Mouse (Mus musculus) spleen, postnatal 10 days (tissue): ENCODE measurements around the gene Top3a.
A peak's percentile ranks its signal among the peaks of the same experiment; 100 is the strongest.

Experiments
- DNase-seq, 2 experiments: peaks; one replicate each; pipeline ENCODE4 v3.0.0; 2021 to 2022; ENCODE audit warnings: low spot score in 2 of 2

Top3a gene

DNA sequence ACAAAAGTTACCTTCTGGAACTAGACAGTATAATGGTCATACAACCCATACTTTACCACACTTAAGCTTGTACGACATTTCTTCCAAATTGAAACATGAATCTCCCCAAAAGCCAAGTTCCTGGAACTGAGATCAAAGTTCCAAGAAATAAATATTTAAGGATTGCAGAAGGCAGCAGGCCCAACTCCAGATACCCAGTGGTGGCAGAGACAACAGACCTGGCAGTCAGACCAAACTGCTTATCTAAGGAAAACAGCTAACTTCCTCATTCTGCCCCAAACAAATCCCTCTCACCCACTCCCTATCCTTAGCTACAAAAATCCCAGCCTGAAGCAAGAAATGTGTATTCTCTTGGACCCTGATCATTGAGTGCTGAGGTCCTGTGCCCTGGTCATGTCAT lies 2.3 kb downstream of the Top3a start:
- no peak for DNase-seq

DNA sequence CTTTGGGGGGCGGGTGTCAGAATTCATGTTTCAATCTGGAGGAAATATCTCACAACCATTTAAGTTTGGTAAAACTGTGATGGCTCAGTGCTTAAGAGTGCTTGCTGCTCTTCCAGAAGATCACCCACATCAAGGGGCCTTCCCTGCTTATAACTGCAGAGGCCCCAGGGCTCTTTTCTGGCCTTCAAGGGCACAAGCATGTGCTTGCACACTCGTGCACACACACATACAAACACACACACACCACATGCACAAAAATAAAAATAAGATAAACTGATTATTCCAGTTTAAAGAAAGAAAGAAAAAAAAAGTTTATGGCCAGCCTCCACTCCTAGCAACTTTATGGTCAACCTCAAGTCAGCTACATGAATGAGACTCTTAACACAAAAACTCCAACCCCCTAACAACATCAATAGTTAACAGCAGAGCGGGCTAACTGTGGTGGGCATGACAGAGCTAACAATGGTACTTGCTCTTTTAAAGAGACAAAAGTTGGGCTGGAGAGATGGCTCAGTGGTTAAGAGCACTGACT lies 2.9 kb downstream of the Top3a start:
- DNase-seq: no peak

DNA sequence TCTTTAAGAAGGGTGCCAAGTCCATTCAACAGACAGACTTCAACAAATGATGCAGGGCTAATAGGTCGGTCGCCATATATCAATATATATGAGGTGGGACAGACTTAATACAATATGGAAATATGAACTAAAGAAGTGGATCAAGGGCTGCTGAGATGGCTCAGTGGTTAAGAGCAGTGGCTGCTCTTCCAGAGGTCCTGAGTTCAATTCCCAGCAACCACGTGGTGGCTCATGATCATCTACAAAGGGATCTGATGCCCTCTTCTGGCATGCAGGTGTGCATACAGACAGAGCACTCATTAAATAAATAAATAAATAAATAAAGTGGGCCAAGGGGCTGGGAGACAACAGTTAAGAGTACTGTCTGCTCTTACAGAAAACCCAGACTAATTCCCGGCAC lies 5.0 kb downstream of the Top3a start:
- no peak for DNase-seq

DNA sequence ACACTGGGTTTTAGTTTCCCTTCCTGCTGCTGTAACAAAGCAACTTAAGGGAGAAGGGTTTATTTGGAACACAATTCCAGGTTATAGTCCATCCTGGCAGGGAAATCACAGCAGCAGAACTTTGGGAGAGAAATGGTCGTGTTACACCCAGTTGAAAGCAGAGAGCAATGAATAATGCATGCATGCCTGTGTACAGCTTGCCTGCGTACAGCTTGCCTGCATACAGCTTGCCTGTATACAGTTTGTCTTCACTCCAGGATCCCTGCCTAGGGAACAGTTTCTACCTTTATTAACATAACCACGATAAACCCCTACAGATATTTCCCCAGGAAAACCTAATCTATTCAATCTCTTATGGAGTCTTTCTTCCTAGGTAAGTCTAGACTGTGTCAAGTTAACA lies 6.4 kb downstream of the Top3a start:
- DNase-seq: no peak

DNA sequence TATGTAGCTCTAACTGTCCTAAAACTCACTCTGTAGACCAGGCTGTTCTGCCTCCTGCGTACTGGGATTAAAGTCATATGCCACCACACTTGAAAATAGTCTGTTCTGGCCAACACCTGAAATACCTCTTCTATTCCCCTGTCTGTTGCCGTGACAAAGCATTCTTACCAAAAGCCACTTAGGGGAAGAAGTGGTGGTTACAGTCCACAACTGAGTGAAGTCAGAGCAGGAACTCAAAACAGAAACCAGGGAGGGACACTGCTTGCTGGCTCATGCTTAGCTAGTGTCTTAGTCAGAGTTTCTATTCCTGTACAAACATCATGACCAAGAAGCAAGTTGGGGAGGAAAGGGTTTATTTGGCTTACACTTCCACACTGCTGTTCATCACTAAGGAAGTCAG lies 7.8 kb downstream of the Top3a start:
- no peak for DNase-seq

DNA sequence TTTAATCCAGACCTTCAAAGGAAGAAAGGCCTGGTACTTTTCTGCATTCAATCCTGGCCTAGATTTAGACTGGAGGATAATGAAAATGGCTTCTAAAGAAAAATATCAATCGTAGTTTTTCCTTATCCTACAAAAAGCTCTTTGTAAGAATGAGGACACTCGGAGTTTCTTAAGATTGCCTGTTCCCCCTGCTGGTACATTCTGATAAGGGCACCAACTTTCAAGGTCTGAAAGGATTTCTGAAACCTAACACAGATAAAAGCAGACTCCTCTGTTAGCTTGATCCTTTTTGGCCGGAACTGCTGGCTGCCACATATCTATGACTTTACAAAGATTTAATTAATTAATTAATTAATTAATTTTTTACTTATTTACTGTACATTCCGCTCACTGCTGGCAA lies 10.2 kb downstream of the Top3a start:
- DNase-seq: no peak

DNA sequence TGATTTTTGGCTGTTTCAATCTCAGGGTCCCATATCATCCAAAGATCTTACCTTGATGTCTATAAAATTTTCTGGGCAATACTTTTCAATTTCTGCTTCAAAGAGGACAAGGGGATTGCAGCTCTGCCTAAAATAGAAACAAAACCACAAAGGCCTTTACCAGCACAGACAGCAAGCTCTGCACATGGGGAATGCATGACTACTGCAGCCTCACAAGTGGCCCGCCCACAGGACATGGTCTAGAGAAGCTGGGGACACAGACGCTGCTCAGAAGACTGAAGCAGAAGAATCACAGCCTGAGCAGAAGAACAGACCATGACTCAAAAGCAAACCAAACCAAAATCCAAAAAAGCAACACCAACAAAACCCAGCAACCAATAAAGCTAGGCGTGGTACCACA lies 15.5 kb downstream of the Top3a start:
- no peak for DNase-seq

DNA sequence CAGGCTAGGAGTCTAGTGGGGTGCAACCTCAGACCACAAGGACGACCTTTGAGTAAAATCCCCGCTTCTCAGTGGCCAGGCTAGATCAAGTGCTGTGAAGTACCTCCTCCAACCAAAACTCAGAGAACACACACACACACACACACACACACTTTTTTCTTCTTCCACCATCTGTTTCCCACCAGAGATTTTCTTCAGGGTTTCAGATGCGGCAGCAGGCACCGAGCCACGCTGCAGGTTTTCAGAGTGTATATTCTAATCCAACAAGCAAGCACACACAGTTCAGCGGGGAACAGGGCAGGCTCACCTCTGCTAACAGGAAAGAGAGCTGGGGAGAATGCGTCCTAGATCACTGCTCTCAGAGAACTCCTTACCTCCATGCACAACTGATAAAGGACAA lies 21.6 kb downstream of the Top3a start:
- DNase-seq: no peak

DNA sequence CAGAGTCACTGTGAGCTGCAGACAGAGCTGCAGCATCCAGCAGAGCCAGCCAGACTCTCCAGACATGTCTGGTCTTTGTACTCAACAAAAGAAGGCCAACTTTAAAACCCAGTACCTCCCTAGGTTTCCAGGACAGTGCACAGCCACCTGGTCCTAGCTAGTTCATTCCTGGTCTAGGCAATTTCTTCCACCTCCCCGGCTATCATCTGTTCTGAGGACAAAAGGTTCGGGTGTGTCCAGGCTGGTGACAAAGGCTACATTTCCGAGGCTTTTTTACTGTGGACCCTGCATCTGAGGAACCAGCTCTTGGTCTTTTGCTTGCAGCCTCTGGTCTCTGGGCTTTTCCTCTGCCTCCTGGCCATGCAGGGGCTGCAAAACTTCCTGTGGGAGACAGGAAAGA lies 36.8 kb downstream of the Top3a start:
- DNase-seq: no peak

DNA sequence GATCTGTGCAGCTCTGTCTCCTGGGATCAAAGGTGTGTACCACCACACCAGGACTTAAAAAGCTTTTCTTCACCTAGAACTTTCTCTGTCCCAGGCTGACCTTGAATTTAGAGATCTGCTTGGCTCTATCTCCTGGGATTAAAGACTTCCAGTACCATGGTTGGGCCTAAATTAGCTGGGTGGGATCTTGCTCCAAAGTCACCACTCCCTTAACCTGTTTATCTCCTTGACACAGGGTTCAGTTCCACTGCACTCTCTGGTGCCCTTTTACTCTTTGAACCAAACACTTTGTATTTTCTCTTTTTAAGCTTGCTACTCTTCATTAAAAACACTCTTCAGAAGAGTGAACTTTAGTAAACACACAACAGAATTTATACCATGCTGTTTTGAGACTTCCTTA lies 39.7 kb downstream of the Top3a start:
- DNase-seq: no peak

DNA sequence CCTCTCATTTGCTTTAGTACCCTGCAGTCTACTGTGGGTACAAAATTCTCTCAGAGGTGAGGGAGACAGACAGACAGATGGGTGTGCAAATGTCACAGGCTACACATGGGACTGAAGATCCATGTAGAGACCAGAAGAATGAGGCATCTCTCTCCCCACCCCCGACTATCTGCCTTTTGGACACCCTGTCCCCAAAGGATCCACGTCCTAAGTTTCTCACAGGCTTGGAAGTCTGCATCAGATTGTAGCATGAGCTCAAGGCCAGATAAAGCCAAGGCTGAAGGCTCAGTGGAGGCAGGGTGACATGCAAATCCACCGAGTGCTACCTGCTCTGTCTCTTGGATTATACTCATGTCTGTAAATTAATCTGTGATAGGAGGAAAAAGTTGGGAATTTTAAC lies 40.7 kb downstream of the Top3a start:
- DNase-seq: no peak

DNA sequence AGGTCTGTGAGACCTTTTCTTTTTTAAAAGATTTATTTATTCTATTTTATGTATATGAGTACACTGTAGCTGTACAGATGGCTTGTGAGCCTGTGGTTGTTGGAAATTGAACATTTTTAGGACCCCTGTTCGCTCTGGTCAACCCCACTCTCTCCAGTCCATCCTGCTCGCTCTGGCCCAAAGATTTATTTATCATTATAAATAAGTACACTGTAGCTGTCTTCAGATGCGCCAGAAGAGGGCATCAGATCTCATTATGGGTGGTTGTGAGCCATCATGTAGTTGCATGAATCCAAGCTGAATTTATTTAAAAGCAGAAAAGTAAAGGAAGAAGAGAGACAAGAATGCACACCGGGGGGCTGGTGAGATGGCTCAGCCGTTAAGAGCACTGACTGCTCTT lies 42.0 kb downstream of the Top3a start:
- no peak for DNase-seq

DNA sequence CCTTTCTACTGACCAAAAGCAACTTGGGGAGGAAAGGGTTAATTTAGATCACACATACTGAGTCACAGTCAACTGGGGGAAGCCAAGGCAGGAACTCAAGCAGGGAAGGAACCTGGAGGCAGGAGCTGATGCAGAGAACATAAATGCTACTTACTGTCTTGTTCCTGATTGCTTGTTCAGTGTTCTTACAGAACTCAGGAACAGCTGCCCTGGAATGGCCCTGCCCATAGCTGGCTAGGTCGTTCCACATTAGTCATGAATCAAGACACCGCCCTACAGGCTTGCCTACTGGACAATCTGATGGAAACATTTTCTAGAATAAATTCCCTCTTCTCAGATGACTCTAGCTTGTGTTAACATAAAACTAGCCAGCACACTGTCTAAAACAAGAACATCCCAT lies 43.0 kb downstream of the Top3a start:
- DNase-seq: no peak

DNA sequence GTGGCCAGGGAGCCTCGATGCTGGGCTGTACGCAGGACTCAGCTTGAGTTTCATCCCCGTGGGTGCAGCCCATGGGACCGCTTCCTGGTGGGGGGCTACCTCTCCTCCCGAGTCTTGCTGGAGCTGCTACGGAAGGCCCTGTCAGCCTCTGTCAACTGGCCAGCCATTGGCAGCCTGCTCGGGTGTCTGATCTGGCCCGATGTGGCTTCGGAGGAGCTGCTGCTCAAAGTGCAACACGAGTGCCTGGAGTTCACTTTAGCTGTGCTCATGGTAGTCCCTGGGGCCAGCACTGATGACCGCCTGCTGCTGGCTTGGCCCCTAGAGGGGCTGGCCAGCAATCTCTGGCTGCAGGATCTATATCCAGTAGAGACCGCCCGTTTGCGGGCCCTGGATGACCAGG lies 45.9 kb downstream of the Top3a start:
- DNase-seq: no peak

DNA sequence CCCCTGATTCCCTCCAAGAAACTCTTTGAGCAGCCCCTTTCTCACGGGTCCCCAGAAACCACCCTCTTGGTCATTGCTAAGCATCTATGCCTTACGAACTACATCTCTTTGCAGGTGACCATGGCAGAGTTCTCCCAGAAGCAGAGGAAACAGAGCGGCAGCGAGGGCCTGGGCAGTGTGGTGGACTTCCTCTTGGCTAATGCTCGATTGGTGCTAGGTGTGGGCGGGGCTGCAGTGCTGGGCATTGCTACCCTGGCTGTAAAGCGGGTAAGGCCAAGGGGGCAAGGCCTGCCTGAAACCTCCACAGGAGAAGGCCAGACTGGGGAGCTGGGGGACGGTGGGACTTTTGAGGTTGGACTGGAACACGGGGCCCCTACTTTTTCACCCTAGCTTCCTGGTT lies 47.0 kb downstream of the Top3a start:
- no peak for DNase-seq

DNA sequence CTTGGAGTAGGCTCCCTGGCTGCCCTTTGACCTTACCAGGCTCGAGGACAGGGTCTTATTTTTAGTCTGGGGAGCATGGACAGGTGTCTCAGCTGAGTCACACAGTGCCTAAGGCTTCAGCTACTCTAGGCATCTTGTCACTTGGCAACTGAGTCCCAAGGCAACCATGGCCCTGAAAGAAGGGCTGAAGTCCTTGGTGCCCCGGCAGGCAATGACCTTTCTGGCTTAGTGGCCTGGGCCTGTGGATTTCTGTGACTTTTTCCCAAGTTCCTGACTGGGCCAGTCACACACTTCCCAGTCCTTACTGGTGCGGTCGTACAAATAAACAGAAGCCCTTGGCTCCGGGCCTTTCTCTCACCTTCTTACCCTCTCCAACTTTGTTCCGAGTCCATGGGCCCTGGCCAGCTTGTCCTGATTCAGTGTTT lies 47.9 kb downstream of the Top3a start:
- no peak for DNase-seq

DNA sequence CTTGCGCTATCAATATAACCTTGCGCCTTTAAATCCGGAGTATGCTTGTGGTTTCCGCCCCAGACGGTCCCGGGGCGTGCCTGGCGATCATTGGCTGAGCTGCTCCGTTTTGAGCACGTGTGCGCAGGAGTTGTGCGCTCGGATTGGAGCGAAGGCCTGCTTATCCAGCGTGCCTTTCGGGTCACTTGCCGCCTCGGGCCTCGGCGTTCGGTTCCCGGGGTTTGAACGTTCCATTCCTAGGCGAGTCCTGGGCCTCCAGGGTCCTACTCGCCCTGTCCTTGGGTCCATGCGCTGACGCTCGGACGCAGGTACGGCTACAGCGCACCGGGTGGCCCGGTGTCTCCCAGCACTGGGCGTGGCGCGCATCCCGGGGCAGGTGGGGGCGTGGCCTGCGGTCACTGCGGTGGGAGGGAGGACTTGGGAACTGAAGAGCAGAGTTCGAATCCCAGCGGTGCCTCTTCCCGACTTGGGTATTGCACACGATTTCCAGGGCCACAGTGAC lies 48.9 kb downstream of the Top3a start, which contains the start of gene Mief2:
Gene Mief2 (plus strand): TSS at position 139 of the 502 bp plus-strand sequence.
- peak; percentile 84 to 92 for DNase-seq

DNA sequence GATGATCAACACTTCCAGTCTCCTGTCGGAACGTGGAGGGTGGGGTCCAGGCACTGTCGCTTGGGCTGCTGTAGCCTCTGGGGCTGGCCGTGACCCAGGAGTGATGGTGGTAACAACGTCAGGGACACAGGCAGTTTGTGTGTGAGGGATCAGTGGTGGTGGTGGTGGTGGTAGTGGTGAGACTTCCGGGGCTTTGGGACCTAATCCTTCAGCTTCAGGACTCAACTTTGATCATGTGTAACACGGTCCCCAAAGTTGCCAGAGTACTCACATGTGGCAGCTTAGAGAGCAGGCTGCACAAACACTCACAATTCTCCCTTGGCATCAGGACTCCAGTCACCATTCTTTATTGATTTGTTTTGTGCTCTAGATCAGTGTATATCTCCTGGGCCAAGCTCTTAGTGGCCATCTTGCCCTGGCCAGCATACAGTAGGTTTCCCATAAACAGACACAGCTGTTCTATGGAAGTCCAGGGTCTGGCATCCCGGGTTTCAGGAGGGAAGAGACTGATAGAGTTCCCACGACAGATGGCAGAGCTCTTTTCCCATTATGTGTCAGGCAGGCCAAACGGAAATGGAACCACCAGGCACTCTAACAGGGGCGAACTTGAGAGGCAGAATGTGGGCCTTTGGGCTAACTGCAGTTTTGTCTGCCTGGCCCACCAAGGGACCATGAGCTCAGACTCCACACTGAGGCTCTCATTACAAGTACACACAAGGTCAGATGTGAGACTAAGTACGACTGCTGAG lies 49.6 kb downstream of the Top3a start:
- no peak for DNase-seq

DNA sequence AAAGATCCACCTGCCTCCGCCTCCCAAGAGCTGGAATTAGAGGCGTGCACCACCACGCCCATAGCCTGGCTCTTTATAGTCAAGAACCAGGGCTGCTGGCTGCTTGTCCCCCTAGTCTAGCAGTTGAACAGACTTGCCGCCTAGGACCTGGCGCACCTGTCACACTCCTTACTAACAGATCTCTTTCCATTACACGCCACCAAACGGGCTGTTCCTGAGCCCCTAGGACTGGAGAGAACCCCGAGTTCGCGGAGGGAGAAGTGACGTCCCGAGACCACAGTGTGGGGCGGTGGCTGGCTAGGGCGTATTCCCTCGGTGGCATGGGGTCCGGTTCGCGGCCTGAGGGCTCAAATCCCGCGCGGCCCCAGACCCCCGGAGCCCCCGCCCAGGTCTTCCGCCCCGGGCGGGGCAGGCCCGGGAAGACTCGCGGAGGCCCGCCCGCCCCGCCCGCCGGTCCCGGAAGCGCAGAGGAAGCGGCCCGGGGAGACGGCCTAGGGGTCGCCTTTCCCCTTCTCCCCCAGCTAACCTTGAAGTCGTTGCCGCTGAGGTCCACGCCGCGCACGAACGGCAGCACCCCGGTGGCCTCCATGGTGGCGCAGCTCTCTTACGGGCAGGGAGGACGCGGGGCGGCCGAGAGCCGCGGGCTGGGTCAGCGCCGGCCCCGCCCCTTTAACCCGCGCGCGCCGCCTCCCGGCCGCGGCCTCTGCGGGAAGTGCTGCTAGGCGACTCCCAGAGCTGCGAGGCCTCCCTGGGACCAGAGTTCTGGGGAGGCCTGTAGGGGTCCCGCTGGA lies 50.4 kb downstream of the Top3a start, which contains the start of gene Flii:
Gene Flii (minus strand): TSS at position 663 of the 791 bp plus-strand sequence.
- peak; percentile 88 to 91 for DNase-seq

DNA sequence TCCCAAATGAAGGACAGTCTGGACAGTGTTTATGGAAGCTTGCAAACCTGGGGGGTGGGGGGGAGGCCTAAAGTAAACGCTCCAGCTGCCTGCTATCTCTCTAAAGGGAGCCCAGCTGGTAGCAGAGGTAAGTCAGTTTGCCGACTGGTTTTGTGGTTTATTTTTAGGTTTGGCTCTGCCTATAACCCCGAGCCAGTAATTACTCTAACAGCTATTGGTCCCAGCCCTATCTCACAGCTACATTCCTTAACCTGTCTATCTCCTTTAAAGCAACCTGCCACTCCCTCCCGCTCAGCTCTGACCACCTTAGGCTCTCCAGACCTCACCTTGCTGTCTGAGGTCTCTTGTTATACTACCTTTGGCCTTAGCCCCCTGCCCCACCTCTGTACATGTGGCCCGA lies 57.9 kb downstream of the Top3a start:
- DNase-seq: no peak

DNA sequence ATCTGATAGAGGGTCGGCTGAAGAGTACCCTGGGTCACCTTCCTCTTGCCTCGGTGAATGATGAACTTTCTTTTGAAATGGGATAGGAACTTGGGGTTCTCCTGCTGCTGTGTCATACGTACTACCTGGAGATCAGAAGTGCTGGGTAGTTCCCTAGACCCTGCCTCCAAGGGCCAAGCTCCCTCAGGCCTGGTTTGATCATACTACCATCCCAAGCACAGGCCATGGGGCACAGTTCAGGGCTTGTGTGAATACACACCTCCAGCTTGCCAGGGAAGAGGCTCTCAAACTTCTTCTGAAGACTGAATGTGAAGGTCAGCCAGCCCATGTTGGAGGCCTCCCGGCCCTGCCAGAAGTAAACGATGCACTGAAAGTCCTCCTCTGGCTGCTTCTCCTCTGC lies 61.3 kb downstream of the Top3a start:
- no peak for DNase-seq

DNA sequence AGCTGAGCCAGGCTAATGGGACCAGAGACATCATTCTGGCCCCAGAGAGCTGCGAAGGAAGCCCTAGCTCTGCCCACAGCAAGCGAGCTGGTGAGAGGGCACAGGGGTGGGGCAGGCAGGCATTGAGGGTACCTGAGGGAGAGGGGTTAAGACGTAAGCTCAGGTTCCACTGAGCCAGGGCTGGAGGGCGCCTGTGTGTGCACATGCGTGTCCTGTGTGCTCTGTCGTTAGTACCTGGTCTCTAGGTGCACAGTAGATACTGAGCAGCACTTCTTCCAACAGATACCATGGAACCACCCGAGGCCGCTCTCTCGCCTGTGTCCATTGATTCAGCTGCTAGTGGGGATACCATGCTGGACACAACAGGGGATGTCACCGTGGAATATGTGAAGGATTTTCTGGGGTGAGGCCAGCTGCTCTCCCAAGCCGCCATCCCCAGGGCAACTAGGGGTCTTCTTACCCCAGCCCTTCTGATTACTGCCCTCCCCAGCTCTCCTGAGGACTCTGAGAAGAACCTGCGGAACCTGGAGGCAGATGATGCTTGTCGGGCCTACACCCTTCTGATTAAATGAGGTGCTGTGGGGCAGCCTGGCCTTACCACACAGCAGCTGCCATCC lies 64.4 kb downstream of the Top3a start:
- DNase-seq: peak in 1 of 2 experiments; percentile 11
